Mouse (Mus musculus): ENCODE results near the gene Hsd17b1. TPM values are rescaled to one million over a fixed set of nuclear protein-coding genes. Genes with fewer than 3 reads are reported as not detected.
A peak's percentile ranks its signal among the peaks of the same experiment; 100 is the strongest.

Gene Hsd17b1
- total RNA-seq, 1 experiment, result 2.4 TPM

DNA sequence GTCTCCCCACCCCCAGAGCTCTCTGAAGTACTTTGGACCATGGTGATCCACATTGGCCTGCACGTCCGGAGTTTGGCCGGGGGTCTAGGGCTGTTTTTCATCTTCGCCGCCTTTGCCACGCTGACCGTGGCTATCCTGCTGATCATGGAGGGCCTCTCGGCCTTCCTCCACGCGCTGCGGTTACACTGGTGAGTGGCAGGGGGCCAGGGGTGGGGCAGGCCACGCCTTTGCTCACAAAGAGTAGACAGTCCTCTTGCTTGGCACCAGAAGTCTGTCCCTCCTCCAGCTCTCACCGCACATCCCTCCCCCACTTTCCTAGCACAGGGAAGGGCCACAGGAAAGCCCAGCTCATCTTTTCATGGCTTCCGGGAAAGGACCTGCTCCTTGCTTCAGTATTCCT is 22.8 kb upstream of the Hsd17b1 start:
- in situ Hi-C loops (cut with MboI; ENCODE audit: low sequenced_read_pairs in 2 of 2, unreplicated experiment in 2 of 2), result loop anchor here in 1 of 2 experiments (5.0 kb wide), 1 partner anchor 73 kb away; no protein-coding TSS in a partner anchor
- Histone ChIP-seq H3K36me3 (ENCODE audit: control insufficient read depth, insufficient read depth, low read length, poor library complexity, severe bottlenecking) (no peaks in the 10 kb centered on the region; the same call in 1 of the 2 replicates), H3K4me3 (ENCODE audit: insufficient read depth in 1 of 2, low read depth in 1 of 2, low read length in 2 of 2, poor library complexity in 1 of 2, severe bottlenecking in 1 of 2) (no peak overlapping the region), H3K9ac (ENCODE audit: insufficient read depth, low read depth, low read length, poor library complexity, severe bottlenecking) (peak overlapping the region; percentile 29), H3K4me1 (ENCODE audit: control insufficient read depth in 2 of 2, insufficient read depth in 2 of 2, low read length in 2 of 2, poor library complexity in 1 of 2) (peaks cover 5 to 14% of the 10 kb centered on the region in 2 experiments; a peak in 3 of 4 replicates), H3K27ac (ENCODE audit: insufficient read depth, low read depth, low read length, poor library complexity, severe bottlenecking) (no peak overlapping the region), H3K9me3 (ENCODE audit: control insufficient read depth, insufficient read depth, low read depth, low read length) (no peaks in the 10 kb centered on the region)
- DNase-seq (ENCODE audit: low read depth, low spot score), result no peak
- TF ChIP-seq MAFK (IDR thresholded peaks at IDR 0.05; ENCODE audit: insufficient read depth, low read depth, low read length), result no peak
- TF ChIP-seq ZNF384 (IDR thresholded peaks at IDR 0.05; ENCODE audit: low read depth, low read length), result no peak
- TF ChIP-seq ZC3H11A (IDR thresholded peaks at IDR 0.05; ENCODE audit: borderline replicate concordance, low read depth, low read length), result no peak
- no peak for TF ChIP-seq CHD2 (IDR thresholded peaks at IDR 0.05; ENCODE audit: low read depth, low read length)
- no peak for TF ChIP-seq HCFC1 (IDR thresholded peaks at IDR 0.05; ENCODE audit: borderline replicate concordance, insufficient read depth, low read length)

DNA sequence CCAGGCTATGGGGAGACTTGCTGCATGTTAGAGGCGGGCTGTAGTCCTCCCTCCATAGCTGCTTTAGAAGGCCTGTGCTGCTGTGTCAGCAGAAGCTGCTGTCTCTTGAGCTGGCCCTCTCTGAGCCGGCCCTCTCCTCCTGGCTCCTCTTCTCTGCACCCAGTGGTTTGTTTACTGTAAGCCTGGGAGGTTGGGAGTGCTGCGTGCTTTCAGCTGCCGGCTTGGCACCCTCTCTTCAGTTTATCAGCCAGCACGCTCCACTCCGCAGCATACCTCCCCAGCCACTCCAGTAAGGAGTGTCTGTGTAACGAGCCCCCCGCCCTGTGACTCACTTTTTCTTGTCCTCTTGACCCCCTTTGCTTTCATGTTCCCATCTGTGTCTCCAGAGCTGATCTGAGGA is 21.3 kb upstream of the Hsd17b1 start:
- Histone ChIP-seq H3K9ac (ENCODE audit: insufficient read depth, low read depth, low read length, poor library complexity, severe bottlenecking) (no peak overlapping the region), H3K36me3 (ENCODE audit: control insufficient read depth, insufficient read depth, low read length, poor library complexity, severe bottlenecking) (no peaks in the 10 kb centered on the region; the same call in 1 of the 2 replicates), H3K9me3 (ENCODE audit: control insufficient read depth, insufficient read depth, low read depth, low read length) (no peaks in the 10 kb centered on the region), H3K27ac (ENCODE audit: insufficient read depth, low read depth, low read length, poor library complexity, severe bottlenecking) (no peak overlapping the region), H3K4me1 (ENCODE audit: control insufficient read depth in 2 of 2, insufficient read depth in 2 of 2, low read length in 2 of 2, poor library complexity in 1 of 2) (peaks cover 5 to 16% of the 10 kb centered on the region in 2 experiments; a peak in 3 of 4 replicates), H3K4me3 (ENCODE audit: insufficient read depth in 1 of 2, low read depth in 1 of 2, low read length in 2 of 2, poor library complexity in 1 of 2, severe bottlenecking in 1 of 2) (no peak overlapping the region)
- DNase-seq (ENCODE audit: low read depth, low spot score), result no peak
- in situ Hi-C loops (cut with MboI; ENCODE audit: low sequenced_read_pairs in 2 of 2, unreplicated experiment in 2 of 2), result loop anchor here in 1 of 2 experiments (5.0 kb wide), 1 partner anchor 75 kb away; no protein-coding TSS in a partner anchor
- TF ChIP-seq ZC3H11A (IDR thresholded peaks at IDR 0.05; ENCODE audit: borderline replicate concordance, low read depth, low read length) (no peak), MAFK (IDR thresholded peaks at IDR 0.05; ENCODE audit: insufficient read depth, low read depth, low read length) (peak; percentile 56; the same call in 1 of the 2 replicates), ZNF384 (IDR thresholded peaks at IDR 0.05; ENCODE audit: low read depth, low read length) (no peak), HCFC1 (IDR thresholded peaks at IDR 0.05; ENCODE audit: borderline replicate concordance, insufficient read depth, low read length) (no peak), CHD2 (IDR thresholded peaks at IDR 0.05; ENCODE audit: low read depth, low read length) (no peak)

DNA sequence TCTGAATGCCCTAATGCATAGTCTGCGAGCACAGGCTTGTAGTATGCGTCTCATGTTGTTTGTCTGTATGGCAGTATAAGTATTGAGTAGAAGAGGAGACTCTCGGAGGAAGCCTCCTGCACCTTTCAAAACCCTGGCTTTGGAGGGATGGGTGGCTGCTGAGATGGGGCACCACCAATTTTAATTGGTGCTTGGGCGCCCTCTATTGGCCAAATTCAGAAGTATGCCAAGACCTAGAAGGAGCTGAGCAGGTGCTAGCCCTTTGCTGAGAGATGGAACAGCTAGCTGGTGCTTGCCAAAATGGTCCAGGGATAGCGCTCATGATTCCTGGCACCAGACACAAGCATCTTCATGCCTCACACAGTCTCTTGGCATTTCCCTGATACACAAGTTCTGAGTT is 20.4 kb upstream of the Hsd17b1 start:
- TF ChIP-seq MAFK (IDR thresholded peaks at IDR 0.05; ENCODE audit: insufficient read depth, low read depth, low read length), result no peak
- TF ChIP-seq HCFC1 (IDR thresholded peaks at IDR 0.05; ENCODE audit: borderline replicate concordance, insufficient read depth, low read length), result no peak
- TF ChIP-seq ZNF384 (IDR thresholded peaks at IDR 0.05; ENCODE audit: low read depth, low read length), result no peak
- no peak for TF ChIP-seq ZC3H11A (IDR thresholded peaks at IDR 0.05; ENCODE audit: borderline replicate concordance, low read depth, low read length)
- no peak for TF ChIP-seq CHD2 (IDR thresholded peaks at IDR 0.05; ENCODE audit: low read depth, low read length)
- H3K27ac ChIP-seq (ENCODE audit: insufficient read depth, low read depth, low read length, poor library complexity, severe bottlenecking), result no peak overlapping the region
- H3K4me3 ChIP-seq (ENCODE audit: insufficient read depth in 1 of 2, low read depth in 1 of 2, low read length in 2 of 2, poor library complexity in 1 of 2, severe bottlenecking in 1 of 2), result no peak overlapping the region
- H3K9ac ChIP-seq (ENCODE audit: insufficient read depth, low read depth, low read length, poor library complexity, severe bottlenecking), result no peak overlapping the region
- H3K36me3 ChIP-seq (ENCODE audit: control insufficient read depth, insufficient read depth, low read length, poor library complexity, severe bottlenecking), result peaks cover 2% of the 10 kb centered on the region; the same call in 1 of the 2 replicates
- H3K9me3 ChIP-seq (ENCODE audit: control insufficient read depth, insufficient read depth, low read depth, low read length), result no peaks in the 10 kb centered on the region
- H3K4me1 ChIP-seq (ENCODE audit: control insufficient read depth in 2 of 2, insufficient read depth in 2 of 2, low read length in 2 of 2, poor library complexity in 1 of 2), result peaks cover 5 to 23% of the 10 kb centered on the region in 2 experiments
- peak; percentile 81 for DNase-seq (ENCODE audit: low read depth, low spot score)
- in situ Hi-C loops (cut with MboI; ENCODE audit: low sequenced_read_pairs in 2 of 2, unreplicated experiment in 2 of 2), result loop anchor here in 1 of 2 experiments (5.0 kb wide), 1 partner anchor 76 kb away; no protein-coding TSS in a partner anchor

DNA sequence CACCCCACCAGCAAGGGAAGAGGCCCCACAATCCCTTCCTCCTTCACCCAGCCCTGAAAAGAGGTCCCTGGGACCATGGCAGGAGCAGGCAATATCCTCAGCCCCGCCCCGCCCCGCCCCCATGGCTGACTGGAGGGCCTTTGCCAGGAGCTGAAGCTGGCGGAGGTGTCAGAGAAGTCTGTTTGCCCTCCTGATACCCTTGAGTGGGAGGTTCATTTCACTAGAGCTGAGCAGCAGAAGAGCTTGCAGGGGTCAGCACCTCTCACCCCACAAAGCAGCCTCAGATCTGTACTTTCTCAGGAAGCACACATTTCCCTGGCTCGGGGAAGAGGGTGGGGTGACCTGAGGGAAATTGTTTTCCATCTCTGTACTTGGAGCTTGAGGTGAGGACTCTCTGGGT is 19.5 kb upstream of the Hsd17b1 start:
- no peak for DNase-seq (ENCODE audit: low read depth, low spot score)
- TF ChIP-seq ZC3H11A (IDR thresholded peaks at IDR 0.05; ENCODE audit: borderline replicate concordance, low read depth, low read length), result no peak
- no peak for TF ChIP-seq MAFK (IDR thresholded peaks at IDR 0.05; ENCODE audit: insufficient read depth, low read depth, low read length)
- no peak for TF ChIP-seq ZNF384 (IDR thresholded peaks at IDR 0.05; ENCODE audit: low read depth, low read length)
- no peak for TF ChIP-seq CHD2 (IDR thresholded peaks at IDR 0.05; ENCODE audit: low read depth, low read length)
- TF ChIP-seq HCFC1 (IDR thresholded peaks at IDR 0.05; ENCODE audit: borderline replicate concordance, insufficient read depth, low read length), result no peak
- Histone ChIP-seq H3K9ac (ENCODE audit: insufficient read depth, low read depth, low read length, poor library complexity, severe bottlenecking) (no peak overlapping the region; the same call in 1 of the 2 replicates), H3K36me3 (ENCODE audit: control insufficient read depth, insufficient read depth, low read length, poor library complexity, severe bottlenecking) (peaks cover 2% of the 10 kb centered on the region; the same call in 1 of the 2 replicates), H3K27ac (ENCODE audit: insufficient read depth, low read depth, low read length, poor library complexity, severe bottlenecking) (no peak overlapping the region), H3K9me3 (ENCODE audit: control insufficient read depth, insufficient read depth, low read depth, low read length) (no peaks in the 10 kb centered on the region), H3K4me3 (ENCODE audit: insufficient read depth in 1 of 2, low read depth in 1 of 2, low read length in 2 of 2, poor library complexity in 1 of 2, severe bottlenecking in 1 of 2) (no peak overlapping the region), H3K4me1 (ENCODE audit: control insufficient read depth in 2 of 2, insufficient read depth in 2 of 2, low read length in 2 of 2, poor library complexity in 1 of 2) (peaks cover 6 to 31% of the 10 kb centered on the region in 2 experiments)
- in situ Hi-C loops (cut with MboI; ENCODE audit: low sequenced_read_pairs in 2 of 2, unreplicated experiment in 2 of 2), result loop anchor here in 1 of 2 experiments (5.0 kb wide), 1 partner anchor 76 kb away; no protein-coding TSS in a partner anchor

Measured in ES-E14 (cell line).